Mouse (Mus musculus) lung, postnatal 25 days (tissue): Measurements from ENCODE around the gene Ereg.

Source experiments
- DNase-seq: peaks from one replicate; pipeline ENCODE4 v3.0.0; 2022; ENCODE audit warnings: low spot score

Ereg gene

DNA sequence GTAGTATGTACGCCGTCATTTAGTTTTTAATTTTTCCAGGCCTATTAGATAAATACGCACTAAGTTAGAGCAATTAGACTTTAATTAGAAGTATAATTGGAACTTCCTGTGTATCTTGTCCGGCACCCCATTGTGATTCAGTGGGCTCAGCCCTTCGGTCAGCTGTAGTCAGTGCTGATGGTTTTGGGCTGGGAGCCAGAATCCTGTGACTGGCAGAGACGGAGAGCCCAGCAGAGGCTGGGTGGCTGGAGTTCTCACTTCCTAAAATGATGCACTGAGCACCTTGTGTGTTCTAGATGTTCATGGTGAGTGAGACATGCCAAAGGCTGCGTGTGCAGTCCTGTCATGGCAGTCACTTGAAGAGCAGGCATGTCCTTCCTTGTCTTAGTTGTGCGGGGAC, 36.6 kb downstream of the Ereg start:
- DNase-seq, result no peak

DNA sequence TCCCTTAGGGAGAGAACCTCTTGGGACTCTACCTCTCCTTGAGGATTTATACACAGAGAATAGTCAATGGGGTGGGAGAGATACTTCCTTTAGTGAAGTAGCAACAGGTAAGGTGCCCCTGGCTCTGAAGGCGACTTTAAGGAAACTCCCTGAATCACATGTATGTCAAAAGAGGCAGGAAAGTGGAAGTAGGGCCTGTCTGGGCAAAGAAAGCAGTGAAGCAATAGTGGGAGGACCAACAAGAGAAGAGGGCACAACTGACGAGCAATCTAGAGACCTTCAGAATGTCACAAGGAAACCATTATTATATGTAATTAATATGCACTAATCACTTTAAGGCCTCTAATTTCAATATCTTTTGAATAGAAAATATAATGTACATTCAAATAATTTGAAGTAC, 39.5 kb downstream of the Ereg start:
- DNase-seq, result no peak

GRCm38 (mm10) chr5:91114574-91114973, 40.2 kb downstream of the Ereg start:
- DNase-seq, result no peak

GRCm38 (mm10) chr5:91118618-91119017, 44.2 kb downstream of the Ereg start:
- no peak for DNase-seq

DNA sequence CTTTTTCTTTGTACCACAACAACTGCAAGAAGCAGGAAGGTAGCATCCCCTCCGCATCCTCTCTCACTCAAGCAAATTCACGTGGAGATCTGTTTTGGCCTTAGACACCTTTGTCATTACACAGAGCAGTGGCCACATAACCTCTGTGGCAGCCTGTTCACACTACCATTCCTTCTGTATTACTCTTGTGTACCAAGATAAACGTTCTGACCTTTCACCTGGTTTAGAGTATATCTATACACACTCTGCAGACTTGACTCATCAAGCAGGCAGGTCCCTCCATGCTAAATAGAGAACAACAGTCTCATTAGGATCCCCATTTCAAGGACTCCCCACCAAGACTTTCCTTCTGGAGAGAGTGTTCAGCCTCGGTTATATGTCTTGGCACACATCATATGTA, 49.0 kb downstream of the Ereg start:
- DNase-seq, result no peak

- no peak for DNase-seq
Measured at GRCm38 (mm10) chr5:91124140-91124539, 49.7 kb downstream of the Ereg start.

- DNase-seq, result no peak
Measured at GRCm38 (mm10) chr5:91126623-91127022, 52.2 kb downstream of the Ereg start.

DNA sequence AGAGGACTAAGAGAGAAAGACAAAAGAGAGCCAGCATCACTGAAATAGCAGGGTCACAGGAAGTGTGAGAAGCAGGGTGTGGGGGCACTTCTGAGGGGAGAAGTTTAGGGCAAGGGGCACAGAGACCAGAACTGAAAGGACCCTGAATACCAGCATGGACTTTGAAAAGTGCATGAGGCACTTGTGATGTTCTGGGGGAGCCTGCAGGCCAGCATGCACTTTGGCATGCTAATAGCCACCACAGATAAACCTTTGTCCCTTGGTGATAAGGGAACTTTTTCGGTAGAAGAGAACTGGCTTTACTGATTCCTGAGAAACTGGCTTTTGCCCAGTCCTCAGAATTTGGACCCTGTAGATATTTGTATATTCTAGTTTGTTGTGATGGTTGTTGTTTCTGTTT, 60.5 kb downstream of the Ereg start:
- no peak for DNase-seq

- no peak for DNase-seq
Measured at GRCm38 (mm10) chr5:91138970-91139369, 64.5 kb downstream of the Ereg start.

DNA sequence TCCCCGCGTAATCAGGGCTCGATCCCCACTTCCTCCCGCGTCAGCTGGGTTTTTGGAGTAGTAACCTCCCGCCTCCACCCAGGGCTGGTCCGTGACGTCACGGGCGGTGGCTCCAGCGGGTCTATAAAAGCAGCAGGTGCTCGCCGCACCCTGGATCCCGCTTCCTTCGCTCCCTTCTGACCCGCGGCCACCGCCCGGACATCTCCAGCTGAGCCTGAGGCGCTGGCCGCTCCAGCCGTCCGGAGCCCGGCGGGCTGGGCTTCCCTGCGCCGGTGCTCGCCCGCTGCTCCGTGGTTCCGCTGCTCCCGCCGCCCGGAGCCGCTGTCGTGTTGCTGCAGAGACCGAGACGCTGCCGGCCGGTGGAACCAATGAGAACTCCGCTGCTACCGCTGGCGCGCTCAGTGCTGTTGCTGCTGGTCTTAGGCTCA, 65.0 kb downstream of the Ereg start, which contains the start of gene Areg:
TSS of gene Areg (plus strand) at position 154 of the 428 bp plus-strand sequence.
- peak; percentile 44 for DNase-seq

GRCm38 (mm10) chr5:91140896-91141448, 66.5 kb downstream of the Ereg start:
- DNase-seq, result no peak
